Mouse (Mus musculus) granulocyte monocyte progenitor cell, adult 5-6 weeks (primary cell): Measurements from ENCODE around the gene Tbc1d9b. TPM values are rescaled to one million over a fixed set of nuclear protein-coding genes. Genes with fewer than 3 reads are reported as not detected.
"Not testable (repeated sequence)": the region's sequence is repeated elsewhere in the genome, so short reads cannot be mapped to it uniquely, and the experiment has no call there.

Experiments used
- ATAC-seq: replicated peaks from 2 replicates; pipeline ENCODE4 v1.8.0; 2016; ENCODE audit warnings: mild to moderate bottlenecking, moderate TSS enrichment, inconsistent platforms; ENCODE audit not compliant: poor library complexity, severe bottlenecking
- total RNA-seq, 2 experiments: library from RNA; stranded (forward) in 1 of 2; stranded (reverse) in 1 of 2; fragments of 200-712, 200-1000 nt in 1 of 2; fragments of >200 nt in 1 of 2; fragmentation: Nextera tagmentation in 1 of 2; gene quantifications; 2 replicates each; pipeline ENCODE4 v1.2.3; 2014 to 2017

The Tbc1d9b gene
- total RNA-seq (2014; fragmentation: Nextera tagmentation) = 53.7 and 63.7 TPM in 2 replicates
- 76.4 and 97.2 TPM in 2 replicates for total RNA-seq (2017)

DNA sequence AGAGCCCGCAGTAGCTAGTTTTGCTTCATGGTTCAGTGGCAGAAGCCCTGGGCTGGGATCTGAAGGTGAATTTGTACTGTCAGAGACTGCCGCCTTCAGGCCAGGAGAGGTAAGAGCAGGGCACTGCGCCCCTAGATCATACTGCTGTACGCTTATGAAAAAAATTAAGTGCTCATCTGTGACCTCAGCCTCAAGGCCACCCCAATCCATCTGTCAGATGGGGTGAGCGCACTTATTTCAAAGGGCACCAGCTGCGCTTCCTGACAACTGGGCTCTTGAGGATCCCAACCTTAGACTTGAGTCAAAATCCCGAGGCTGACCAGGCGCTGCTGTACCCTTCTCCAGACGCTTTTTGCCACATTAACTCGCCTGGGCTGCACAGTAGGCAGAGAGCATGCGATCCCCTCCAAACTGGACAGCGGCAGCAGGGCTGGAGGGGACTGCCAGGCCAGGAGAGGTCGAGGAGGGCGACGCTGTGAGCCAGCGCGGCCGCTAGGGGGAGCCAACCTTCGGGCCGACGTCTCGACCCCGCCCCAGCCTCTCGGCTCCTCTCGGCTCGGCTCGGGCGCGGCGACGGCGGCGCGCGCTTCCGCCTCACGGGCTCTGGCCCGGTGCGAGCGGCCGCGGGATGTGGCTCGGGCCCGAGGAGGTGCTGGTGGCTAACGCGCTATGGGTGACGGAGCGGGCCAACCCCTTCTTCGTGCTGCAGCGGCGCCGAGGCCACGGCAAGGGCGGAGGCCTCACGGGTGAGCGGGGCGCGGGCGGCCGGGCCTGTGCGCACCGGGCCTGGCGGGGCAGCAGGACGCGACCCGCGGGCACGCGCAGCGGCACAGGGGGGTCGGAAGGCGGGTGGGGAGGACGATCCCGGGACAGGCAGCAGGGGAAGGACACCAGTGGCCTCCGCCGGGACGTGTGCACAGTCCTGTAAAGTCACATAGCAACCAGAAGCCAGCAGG lies at the start of gene Tbc1d9b:
TSS of gene Tbc1d9b (plus strand) at position 586 of the 956 bp plus-strand sequence.
- ATAC-seq = peak; percentile 71

DNA sequence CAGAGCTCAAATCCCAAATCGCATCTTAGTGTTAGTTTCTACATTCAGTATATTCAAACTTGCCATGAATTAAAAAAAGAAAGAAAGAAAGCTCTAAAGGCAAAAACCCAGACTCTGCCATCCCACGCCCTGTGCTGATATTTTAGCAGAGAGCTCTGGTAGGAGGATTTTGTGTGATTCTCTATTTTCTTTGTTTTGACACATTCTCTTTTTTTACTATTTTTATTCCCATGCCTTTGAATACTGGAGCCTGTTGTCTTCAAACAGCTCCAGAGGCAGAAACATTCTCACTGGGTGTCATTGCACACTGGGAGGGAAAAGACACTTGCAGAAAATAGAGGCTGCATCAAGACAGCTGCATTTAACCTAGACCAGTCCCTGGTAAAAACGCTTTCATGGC lies 45.0 kb upstream of the Tbc1d9b start:
- ATAC-seq = no peak

DNA sequence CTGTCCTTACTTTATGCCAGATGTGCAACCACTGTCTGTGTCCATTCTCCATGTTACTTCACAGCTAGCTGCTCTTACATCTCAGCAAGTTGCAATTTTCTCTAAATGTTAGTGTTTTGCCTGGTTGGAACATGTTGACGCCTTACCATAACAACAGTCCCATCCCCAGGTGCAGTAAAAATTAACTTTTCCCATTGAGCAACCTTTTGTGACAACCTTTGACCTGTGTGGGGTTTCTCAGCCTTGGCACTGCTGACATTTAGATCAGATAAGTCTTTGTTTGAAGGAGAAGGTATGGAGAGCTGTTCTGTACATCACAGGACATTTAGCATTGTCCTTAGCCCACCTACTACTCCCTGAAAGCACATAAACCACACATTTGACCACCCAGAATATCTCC lies 41.4 kb upstream of the Tbc1d9b start:
- no peak for ATAC-seq

DNA sequence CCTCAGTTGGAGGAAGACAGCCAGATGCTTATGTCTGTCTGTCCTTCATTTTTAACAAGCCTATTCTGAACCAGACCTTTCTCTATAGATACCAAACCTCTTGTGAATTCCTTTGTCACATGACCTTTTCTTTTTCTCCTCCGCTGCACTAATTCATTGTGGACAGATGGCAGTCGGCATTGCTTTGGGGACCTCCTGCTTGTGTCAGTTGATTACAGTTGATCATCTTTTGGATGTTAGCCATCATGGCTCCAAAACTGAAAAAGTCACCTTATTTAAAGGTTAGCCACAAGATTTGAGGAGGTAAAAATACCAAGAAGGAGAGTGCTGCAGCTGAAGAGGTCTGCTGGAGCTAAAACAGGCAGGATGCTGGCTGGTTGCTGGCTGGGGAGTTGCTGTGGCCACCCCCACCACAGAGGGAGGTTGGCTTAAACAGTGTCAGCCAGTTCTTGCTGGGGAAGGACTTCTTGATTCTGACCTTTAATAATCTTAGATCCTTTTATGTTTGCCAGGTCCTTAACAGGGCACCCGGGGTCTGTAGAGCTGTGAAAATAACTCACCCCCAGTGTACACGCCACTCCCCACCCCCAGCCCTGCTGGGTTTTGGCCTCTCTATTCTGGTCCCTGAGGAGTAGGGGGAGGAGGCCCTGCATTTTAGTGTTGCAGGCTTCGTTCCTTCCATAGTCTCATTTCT lies 40.1 kb upstream of the Tbc1d9b start:
- ATAC-seq = no peak

DNA sequence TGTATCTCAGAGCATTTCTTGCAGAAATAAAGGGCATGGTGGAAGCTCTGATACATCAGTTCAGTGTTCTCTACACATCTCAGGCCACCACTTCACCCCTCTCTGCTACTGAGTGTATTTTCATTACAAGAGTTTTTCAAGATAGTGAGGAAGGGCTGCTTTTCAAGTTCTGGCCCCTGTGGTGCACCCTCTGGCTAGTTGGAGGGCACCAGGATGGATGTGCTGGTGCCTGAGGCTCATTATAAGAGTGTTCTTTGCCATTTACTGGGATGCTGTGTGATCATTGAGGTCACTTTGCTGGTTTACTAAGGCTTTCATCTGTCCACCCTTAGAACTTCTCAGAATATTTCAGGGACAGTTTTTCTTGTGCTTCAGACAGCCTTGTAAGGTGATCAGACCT lies 39.5 kb upstream of the Tbc1d9b start:
- no peak for ATAC-seq

DNA sequence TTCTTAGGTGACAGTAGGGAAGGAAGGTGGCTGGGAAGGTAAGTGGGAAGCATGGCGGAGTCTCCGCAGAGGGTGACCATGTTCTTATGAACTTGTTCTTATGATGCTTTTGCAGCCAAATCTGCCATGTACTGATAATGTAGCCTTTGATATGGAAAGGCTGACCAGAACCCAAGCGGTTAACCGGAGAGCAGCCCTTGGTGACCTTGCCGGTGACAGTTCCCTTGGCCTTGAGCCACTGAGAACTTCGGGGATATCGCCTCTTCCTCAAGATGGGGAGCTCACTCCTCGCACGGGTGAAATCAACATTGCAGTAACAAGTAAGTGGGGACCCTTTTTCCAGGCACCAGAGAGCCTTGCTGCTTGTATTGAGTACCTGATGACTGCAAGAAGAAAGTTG lies 35.5 kb upstream of the Tbc1d9b start:
- no peak for ATAC-seq

DNA sequence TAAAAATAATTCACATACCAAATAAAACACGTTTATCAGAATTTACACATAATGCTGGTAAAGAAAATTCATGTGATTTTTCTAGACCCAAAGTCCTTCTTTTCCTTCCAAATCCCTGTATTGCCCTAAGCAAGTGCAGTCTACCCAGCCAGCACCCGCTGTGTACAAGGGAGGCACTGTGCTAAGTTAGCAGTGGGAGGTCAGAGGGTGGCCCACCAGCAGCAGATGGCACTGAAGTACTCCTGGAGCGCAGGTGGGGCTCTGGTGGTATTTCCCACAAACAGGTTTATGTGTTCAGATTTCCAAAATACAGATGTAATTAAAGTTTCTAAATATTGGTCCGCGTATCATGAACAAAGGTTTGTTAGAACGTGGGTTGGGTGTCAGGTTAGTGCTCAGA lies 34.1 kb upstream of the Tbc1d9b start:
- no peak for ATAC-seq

DNA sequence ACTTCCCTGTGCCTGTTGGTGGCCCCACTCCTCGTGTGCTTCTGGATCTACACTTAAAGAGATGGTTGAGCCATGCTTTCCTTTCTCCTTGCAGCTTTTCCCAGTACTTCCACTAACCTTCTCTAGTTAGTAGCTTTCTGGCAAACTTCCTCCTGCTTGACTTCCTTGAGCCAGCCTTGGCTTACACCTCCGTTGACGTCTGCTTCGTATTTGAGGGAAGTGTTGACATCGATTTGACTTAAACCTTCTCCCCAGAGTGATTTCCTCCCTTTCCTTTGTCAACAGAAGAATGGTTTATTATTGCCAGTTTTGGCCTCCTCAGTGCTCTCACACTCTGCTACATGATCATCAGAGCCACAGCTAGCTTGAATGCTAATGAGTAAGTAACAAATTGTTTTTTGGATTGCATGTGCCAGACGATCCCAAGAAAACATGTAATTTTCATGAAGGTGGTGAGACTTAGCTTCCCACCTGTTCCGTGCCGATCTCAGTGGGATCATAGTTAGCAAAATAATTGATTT lies 32.2 kb upstream of the Tbc1d9b start:
- peak; percentile 41 for ATAC-seq

DNA sequence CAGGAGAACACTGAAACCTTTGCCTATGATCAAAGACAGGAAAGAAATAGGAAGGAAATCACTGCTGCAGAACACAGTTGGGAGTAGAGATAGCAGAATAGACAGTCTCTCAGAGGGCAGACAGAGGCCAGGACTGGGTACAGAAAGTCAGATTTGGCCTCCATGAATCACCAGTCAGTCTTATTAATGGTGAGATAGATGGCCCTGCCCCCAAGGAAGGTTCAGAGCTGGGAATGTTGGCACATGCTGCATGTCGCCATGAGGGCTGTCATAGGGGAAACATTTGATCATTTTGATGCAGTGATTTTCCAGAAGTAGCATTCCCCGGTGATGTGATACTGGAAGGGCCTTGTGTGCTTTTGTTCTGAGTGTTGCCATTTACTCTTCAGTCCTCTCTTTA lies 31.5 kb upstream of the Tbc1d9b start:
- ATAC-seq = no peak

DNA sequence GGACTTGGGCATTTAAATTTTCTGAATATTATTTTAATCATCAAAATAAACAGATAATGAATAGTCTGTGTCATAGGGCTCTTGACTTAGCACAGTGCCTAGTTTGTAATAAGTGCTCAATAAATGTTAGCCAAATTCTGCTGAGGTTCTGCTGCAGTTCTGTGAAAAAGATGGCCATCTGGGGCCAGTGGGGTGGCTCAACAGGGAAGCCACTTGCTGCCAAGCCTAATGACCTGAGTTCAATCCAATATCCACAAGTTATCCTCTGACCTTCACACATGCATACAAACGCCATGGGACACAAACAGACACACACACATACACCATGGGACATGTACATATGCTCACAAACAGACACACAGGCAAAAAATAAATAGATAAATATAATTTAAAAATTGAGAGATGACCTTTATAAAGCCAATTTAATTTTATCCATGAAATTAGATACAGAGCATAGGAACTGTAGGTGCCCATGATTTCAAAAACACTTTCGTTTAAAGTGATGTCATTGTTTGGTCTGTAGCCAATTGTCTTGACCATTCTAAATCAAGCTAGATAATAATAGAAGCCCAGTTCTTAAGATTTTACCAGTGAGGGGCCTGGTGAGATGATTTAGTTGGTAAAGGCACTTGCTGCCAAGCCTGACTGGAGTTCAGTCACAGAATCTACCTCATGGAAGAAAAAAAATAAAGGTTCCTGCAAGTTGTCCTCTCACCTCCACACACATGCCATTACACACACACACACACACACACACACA lies 30.5 kb upstream of the Tbc1d9b start:
- ATAC-seq = no peak

DNA sequence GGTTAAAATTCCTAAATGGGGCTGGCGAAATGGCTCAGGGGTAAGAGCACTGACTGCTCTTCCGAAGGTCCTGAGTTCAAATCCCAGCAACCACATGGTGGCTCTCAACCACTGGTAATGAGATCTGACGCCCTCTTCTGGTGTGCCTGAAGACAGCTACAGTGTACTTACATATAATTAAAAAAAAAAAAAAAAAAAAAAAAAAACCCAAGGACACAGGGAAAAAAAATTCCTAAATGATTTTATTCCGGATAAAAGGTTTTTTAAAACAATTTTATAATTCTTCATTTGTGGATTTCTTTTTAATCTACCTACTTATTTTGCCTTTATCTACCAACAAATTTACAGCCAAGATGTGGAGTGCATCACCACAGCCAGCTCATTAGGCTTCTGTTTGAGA lies 29.2 kb upstream of the Tbc1d9b start:
- ATAC-seq = not testable (repeated sequence)

DNA sequence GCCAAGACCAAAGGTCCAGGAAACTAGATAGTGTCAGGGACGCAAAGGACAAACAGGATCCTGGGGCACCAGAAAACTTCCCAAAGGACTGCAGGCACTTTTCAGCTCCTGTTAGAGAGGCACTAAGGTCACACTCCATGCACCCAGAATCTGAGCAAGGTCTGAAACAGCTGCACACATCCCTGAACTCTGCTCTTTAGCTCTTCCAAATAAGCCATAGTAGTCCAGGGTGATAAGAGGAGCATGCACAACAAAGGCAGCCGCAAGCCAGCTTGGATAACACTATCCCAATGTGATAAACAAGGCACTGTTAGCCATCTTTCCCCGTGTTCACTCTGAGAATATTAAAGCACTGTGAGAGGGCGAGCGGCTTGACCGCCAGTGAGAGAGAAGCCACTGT lies 27.2 kb upstream of the Tbc1d9b start:
- ATAC-seq = no peak

DNA sequence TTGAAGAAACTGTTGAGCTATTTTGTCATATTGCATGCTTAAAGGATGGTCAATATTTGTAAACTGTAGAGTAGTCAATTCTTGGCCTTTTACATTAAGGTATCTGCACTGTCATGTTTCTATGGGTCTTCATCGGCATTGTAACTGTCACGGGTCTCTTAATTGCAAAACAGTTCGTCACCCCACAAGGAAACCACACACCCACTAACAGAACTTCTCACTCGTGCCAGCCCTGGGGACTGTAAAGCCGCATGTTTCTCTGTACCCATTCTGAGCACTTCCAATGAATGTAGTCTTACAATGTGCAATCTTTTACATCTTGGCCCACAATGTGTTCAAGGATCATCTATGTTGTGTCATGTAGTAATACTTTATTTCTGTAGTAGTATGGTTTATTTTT lies 26.0 kb upstream of the Tbc1d9b start:
- peak; percentile 80 for ATAC-seq

DNA sequence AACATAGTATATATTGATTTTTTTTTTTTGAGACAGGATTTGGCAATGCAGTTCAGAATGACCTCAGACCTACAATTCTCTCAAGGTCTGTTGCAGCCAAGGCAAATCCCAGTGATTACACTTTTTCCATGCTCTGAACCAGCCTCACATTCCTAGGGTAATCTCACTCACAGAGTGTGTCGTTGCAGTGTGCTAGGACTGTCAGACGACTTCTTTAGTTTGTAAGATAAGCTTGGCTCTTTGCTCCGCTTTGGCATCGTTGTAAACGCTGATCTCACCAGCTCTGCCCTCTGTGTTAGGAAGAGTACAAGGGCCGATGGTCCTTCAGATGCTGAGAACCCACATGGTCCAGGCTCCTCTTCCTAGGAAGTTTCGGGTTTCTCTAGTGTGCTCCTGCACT lies 25.2 kb upstream of the Tbc1d9b start:
- ATAC-seq = no peak

DNA sequence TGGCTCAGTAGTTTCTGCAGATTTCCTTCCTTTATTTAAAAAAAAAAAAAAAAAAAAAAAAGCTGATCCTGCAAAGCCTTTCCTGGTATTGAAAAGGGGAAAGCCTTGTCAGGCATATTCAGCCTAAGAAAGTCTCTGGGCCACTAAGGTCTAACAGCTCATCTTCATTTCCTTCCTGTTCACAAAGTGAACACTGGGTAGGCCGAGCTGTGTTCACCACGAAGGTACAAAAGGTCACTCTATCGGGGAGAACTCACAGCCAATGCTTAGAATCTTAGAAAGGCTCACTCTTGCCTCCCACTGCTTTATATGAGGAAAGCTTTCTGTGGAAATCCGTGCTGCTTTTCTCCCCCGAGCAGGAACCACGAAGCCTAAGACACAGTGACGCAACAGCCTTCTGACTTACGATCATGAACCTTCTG lies 22.4 kb upstream of the Tbc1d9b start:
- ATAC-seq = peak; percentile 68

DNA sequence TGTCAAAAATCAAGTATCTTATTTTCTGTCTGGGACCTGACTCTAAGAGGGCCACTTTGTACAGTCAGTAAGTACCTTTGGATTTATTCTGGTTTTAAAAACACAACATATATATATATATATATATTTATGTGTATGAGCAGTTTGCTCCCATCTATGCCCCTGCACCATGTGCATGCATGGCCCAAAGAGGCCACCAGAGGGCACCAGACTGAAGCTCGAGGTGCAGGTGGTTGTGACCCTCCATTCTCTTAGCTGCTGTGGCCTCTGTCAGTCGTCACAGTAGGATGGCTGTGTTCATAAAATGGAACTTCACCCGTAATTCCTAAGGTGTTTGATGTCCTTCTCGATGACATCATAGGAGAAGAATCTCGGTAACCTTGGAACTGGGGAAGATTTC lies 16.9 kb upstream of the Tbc1d9b start:
- ATAC-seq = peak; percentile 97

DNA sequence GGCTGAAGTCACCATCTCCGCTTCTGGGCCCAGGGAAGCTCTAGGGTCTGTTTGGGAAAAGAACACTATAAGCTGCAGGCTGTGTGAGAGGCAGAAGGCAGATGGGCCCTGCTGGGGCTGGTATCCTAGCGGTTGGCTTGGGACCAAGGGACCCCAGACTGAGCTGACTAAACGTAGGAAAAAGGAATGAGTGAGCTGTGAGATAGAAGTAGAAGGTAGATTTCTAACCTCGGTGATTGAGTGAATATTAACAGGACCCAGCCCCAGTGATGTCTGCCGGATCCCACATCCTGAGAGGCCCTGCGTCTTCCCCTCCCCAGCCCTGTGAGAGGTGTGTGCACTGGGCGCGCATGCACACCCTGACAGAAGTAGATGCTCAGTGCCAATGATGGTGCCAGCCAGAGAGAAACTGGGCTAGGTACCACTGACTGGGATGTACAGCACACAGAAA lies 8.5 kb upstream of the Tbc1d9b start:
- no peak for ATAC-seq

DNA sequence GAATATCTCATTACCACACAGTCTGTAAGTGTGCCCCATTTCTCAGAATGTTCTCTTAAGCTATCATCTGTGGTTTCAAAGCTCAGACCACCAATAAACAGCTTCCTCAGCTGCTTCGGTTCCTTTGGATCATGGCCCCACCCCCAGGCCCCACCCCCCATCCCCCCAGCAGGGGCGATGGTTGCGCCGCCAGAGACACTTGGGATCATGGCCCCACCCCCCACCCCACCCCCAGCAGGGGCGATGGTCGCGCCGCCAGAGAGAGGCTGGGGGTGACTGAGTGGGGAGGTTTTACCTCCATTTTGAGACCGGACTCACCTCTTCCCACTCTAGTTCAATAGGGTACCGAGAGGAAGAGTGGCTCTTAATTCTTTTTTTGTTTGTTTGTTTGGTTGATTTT lies 3.4 kb upstream of the Tbc1d9b start:
- ATAC-seq = no peak

DNA sequence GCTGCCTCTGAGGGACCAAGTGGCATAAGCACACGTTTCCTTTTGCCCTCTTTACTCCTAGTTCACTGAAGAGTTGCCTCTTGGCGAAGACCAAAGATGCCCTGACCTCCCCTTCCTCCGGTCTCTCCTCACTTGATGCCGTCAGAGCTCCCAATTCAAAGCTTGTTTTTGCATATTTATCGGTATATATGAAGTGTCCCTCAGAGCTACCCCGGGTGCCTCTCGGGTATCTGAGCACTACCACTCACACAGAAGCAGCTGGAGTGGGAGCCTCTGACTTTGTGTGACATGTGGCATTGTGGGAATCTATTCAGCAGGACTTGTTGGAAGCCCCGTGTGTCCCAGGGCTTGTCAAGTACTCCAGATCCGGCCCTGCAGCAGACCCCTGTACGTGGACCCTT lies 605 bp downstream of the Tbc1d9b start:
- ATAC-seq = no peak

DNA sequence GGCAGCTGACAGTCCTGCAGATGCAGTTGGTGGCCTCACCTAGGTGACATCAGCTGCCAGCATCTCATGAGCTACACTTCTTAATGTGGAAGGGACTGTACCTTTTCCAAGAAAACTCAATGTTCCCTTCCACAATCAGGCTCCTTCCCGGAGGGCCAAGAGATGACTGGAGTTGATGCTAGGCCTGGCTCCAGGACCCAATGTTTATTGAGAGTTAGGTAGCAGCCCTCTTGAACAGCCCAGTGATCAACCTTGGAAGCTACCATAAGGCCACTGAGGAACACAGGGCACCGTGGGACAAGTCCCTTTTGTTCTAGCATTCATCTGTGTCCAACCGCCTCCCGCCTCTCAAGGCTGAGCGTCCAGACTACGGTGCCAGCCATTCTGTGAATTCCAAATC lies 1.1 kb downstream of the Tbc1d9b start:
- ATAC-seq = no peak
